Mouse (Mus musculus) lung, adult 2 months (tissue): ENCODE data around the gene Gm8220. TPM values are rescaled to one million over a fixed set of nuclear protein-coding genes. Genes with fewer than 3 reads are reported as not detected.
"Not testable (repeated sequence)": the region's sequence is repeated elsewhere in the genome, so short reads cannot be mapped to it uniquely, and the experiment has no call there.

ENCODE experiments used
- DNase-seq: peaks from one replicate; pipeline ENCODE4 v3.0.0; 2022
- H3K4me1 ChIP-seq: fragments of 200-500 bp; 2 replicates; pipeline ENCODE4 v1.6.1; 2011; ENCODE audit warnings: low read length; ENCODE audit not compliant: control insufficient read depth, insufficient read depth
- H3K4me3 ChIP-seq: fragments of 200-500 bp; replicated peaks from 2 replicates; pipeline ENCODE3; 2011; ENCODE audit warnings: low read depth, mild to moderate bottlenecking, control low read depth, low read length; ENCODE audit errors: extremely low read depth
- CTCF ChIP-seq: fragments of 200-500 bp; IDR thresholded peaks from 2 replicates; pipeline ENCODE4 v1.5.1; 2011; ENCODE audit warnings: mild to moderate bottlenecking, low read length, control low read depth; ENCODE audit not compliant: insufficient read depth
- POLR2A ChIP-seq: fragments of 200-500 bp; IDR thresholded peaks from 2 replicates; pipeline ENCODE4 v1.6.1; 2011; ENCODE audit warnings: low read depth, mild to moderate bottlenecking, control low read depth, low read length, borderline replicate concordance; ENCODE audit errors: extremely low read depth
- WGBS: fragments of 180-500 bp; shearing (Covaris S2); methylation state at CpG from one replicate; pipeline ENCODE4 v1.1.7; 2018; 5-methylcytosine and 5-hydroxymethylcytosine counted together
- polyA plus RNA-seq: library from polyadenylated mRNA; depleted of rRNA; stranded (reverse); fragments of >200 nt; gene quantifications from 2 replicates; pipeline ENCODE4 v1.2.3, GENCODE M21; 2012; rRNA removed

The Gm8220 gene
- polyA plus RNA-seq, result not detected in 2 replicates

DNA sequence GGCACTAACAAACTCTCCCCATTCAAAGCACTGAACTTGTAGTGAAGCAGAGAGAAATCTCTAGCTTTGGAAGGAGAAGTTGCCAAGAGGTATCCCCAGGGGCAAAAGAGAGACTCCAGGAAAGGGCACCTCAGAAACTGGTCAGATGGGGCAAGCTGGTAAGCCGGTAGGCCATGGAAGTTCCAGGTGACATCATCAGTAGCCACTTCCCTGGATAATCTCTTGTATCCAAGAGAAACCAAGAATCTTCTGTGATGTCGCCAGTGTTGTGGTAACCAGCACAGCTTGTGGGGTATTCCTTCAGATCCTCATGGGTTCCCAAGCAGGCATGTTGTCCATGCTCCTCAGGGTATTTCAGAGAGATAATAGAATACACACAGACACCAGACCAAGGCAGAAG lies at the start of gene Gm8220:
TSS of gene Gm8220 (plus strand) at position 301 of the 400 bp plus-strand sequence.
- not testable (repeated sequence) for H3K4me1 ChIP-seq, H3K4me3 ChIP-seq, DNase-seq
- 84% methylated on average over 2 of the region's 2 CpGs for WGBS

DNA sequence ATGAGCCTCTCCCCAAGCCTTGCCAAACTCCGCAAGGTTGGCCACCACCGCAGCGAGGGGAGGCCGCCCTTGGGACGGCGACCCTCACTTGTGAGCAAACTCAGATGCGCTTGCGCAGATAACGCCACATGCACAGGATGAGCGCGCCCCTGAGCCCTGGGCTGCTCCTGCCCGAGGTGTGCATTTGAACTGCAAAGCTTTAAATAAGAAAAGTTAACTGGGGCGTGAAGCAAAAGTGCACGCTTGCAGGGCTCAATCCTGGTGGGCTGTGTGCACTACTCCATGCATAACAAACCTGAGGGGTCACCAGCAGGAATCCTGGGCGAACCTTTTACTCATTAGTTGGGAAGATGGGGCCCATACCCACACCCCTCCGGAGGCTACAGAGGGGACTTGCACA lies 37.3 kb upstream of the Gm8220 start:
- no peak for DNase-seq
- no peak overlapping the region for H3K4me3 ChIP-seq
- TF ChIP-seq POLR2A (no peak), CTCF (no peak)
- 89% methylated on average over 16 of the region's 16 CpGs for WGBS
- no peaks in the 10 kb centered on the region for H3K4me1 ChIP-seq

DNA sequence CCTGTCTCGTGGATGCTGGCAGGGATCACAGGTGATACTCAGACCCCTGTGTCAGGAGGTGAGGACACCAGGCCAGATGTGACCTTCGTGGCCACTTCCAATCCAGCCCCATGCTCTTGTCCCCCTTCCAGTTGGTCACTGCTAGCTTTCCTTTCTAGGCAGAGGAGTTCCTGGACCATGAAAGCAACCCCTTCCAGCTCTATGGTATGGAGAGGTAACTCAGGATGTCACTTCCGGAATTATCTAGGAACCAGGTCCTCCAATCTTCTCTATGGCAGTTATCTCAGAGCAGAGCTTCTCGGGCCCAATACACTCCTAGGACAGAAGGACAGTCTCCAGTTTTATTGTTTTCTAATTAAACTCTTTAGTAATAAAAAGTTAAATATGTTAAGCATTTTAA lies 26.7 kb downstream of the Gm8220 start:
- not testable (repeated sequence) for DNase-seq, H3K4me1 ChIP-seq, H3K4me3 ChIP-seq
- 65% methylated on average over 4 of the region's 4 CpGs for WGBS

DNA sequence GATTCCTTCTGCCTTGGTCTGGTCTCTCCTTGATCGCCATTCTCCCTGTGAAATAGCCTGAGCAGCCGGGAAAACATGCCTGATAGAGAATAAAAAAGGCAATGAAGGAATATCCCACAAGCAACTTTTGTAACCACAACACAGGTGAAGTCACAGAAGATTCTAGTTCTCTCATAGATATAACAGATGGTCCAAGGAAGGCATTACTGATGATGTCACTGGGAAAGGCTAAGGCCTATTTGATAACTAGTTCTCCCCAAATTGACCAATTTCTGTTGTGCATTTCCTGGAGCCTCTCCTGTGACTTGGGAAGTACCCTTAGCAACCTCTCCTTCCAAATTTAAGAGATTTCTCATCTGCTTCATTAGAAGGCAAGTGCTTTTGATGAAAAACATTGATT lies 53.1 kb downstream of the Gm8220 start, which contains the start of gene Gm5930:
TSS of gene Gm5930 (minus strand) at position 101 of the 400 bp plus-strand sequence.
- not testable (repeated sequence) for H3K4me1 ChIP-seq, DNase-seq, H3K4me3 ChIP-seq
- no CpG with 5 or more reads among the region's 2 CpGs for WGBS

Other genes with a start within 250 kb of the Gm8220 start
- gene Ear2, start 182.9 kb upstream of the Gm8220 start, polyA plus RNA-seq, result 277 and 332 TPM in 2 replicates
- not detected in 2 replicates for gene Gm3327, start 161.7 kb upstream of the Gm8220 start, polyA plus RNA-seq
- gene Gm8212, start 87.9 kb upstream of the Gm8220 start, polyA plus RNA-seq, result not detected in 2 replicates
- gene 4930503E14Rik, start 72.3 kb upstream of the Gm8220 start, polyA plus RNA-seq, result not detected in 2 replicates
- gene Gm5930, start 53.0 kb downstream of the Gm8220 start, polyA plus RNA-seq, result not detected in 2 replicates
- not detected in 2 replicates for gene Gm8229, start 79.8 kb downstream of the Gm8220 start, polyA plus RNA-seq
- not detected in 2 replicates for gene Gm3371, start 125.1 kb downstream of the Gm8220 start, polyA plus RNA-seq
- gene Gm8232, start 148.1 kb downstream of the Gm8220 start, polyA plus RNA-seq, result not detected in 2 replicates
- gene BC061237, start 206.9 kb downstream of the Gm8220 start, polyA plus RNA-seq, result not detected in 2 replicates
- not detected in 2 replicates for gene Gm17093, start 232.7 kb downstream of the Gm8220 start, polyA plus RNA-seq